Mouse (Mus musculus): Measurements from ENCODE around the gene 4931429L15Rik.

DNA sequence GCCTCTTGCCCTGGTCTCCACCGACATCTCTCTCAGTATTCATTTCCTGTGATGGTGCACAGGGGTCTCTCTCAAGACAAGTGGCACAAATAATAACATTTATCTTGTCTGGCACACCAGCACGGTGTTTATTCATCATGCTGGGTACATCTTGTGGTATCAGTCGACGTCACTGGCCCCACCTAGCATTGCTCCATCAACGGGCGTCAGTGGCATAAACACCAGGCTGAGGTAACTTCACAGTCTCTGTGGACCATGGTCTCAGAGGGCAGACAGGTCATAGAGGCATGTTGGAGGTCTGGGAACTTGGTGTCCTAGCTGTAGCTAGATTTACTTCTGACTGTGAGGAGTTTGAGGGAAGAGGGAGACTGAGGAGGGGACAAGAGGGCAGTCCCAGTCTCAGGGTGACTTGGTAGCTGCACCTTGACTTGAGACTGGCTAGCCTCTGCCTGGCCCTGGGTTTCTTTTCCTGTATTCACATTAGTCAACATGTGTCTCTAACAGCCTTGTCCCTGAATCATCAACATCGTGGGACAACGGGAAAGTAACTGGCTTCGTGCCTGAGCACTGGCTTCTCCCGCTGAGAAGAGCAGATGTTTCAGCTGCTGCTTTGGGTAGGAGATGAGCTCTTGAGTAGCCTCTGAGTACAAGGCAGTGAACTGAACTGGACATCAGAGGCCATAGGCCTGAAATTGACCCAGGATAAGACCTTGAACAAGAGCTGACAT, 63.0 kb downstream of the 4931429L15Rik start:
- TF ChIP-seq CTCF (IDR thresholded peaks at IDR 0.05; ENCODE audit: extremely low read depth, insufficient read depth, low read length): no peak
- no peak for TF ChIP-seq POLR2A (IDR thresholded peaks at IDR 0.05; ENCODE audit: extremely low read depth, insufficient read depth, low read length)

Data from cortical plate, adult 2 months (tissue).